Mouse (Mus musculus) hindbrain, embryonic 16.5 days (tissue): ENCODE measurements at regions not wholly inside any gene's neighbourhood (a gene's known extent, or its start where the extent isn't known, plus 50 kb on each side); places are given as distances from the start of the nearest gene placed in this dataset.

ENCODE experiments used
- ATAC-seq: fragments of 200-750 bp; cut with Nextera tagmentation; 2 replicates; pipeline ENCODE4 v1.8.0; 2017; ENCODE audit warnings: moderate TSS enrichment, moderate library complexity
- H3K27ac ChIP-seq: fragments of 300-500 bp; sonication (generic); 2 replicates; pipeline ENCODE4 v1.5.1; 2014; ENCODE audit warnings: low read depth, mild to moderate bottlenecking, control low read depth, low read length, moderate library complexity
- H3K27me3 ChIP-seq: fragments of 300-500 bp; sonication (generic); replicated peaks from 2 replicates; pipeline ENCODE4 v1.6.1; 2014; ENCODE audit warnings: low read length; ENCODE audit not compliant: control insufficient read depth, insufficient read depth
- H3K36me3 ChIP-seq: fragments of 300-500 bp; sonication (generic); 2 replicates; pipeline ENCODE4 v1.6.1; 2014; ENCODE audit warnings: mild to moderate bottlenecking, low read length, moderate library complexity, mixed read lengths; ENCODE audit not compliant: control insufficient read depth, insufficient read depth
- H3K4me1 ChIP-seq: fragments of 300-500 bp; sonication (generic); 2 replicates; pipeline ENCODE4 v1.6.1; 2014; ENCODE audit warnings: low read depth, low read length; ENCODE audit not compliant: control insufficient read depth, insufficient read depth
- H3K4me2 ChIP-seq: fragments of 300-500 bp; sonication (generic); 2 replicates; pipeline ENCODE4 v1.6.1; 2014; ENCODE audit warnings: mild to moderate bottlenecking, low read length, control low read depth, moderate library complexity
- H3K4me3 ChIP-seq: fragments of 300-500 bp; sonication (generic); 2 replicates; pipeline ENCODE4 v1.5.1; 2014; ENCODE audit warnings: mild to moderate bottlenecking, low read length, control low read depth, moderate library complexity
- H3K9ac ChIP-seq: fragments of 300-500 bp; sonication (generic); 2 replicates; pipeline ENCODE4 v1.6.1; 2014; ENCODE audit warnings: low read depth, mild to moderate bottlenecking, control low read depth, low read length, moderate library complexity
- H3K9me3 ChIP-seq: fragments of 300-500 bp; sonication (generic); 2 replicates; pipeline ENCODE4 v1.6.1; 2014; ENCODE audit warnings: mild to moderate bottlenecking, low read length, moderate library complexity; ENCODE audit not compliant: control insufficient read depth
- WGBS: fragments of 180-500 bp; shearing (Covaris S2); extraction: QIAGEN DNeasy Blood & Tissue Kit; methylation state at CpG from one replicate; pipeline ENCODE4 v1.1.7; 2014; 5-methylcytosine and 5-hydroxymethylcytosine counted together

GRCm38 (mm10) chr10:91293226-91293625 is 112.1 kb upstream of the Tmpo start:
- Histone ChIP-seq H3K4me2 (no peak overlapping the region), H3K36me3 (no peaks in the 10 kb centered on the region), H3K27ac (no peak overlapping the region), H3K9ac (no peak overlapping the region), H3K27me3 (no peaks in the 10 kb centered on the region), H3K4me3 (no peak overlapping the region), H3K9me3 (no peaks in the 10 kb centered on the region), H3K4me1 (no peaks in the 10 kb centered on the region)
- ATAC-seq: no peak
- WGBS: 90% methylated on average over 6 of the region's 6 CpGs

GRCm38 (mm10) chr10:91284259-91284658 is 103.1 kb upstream of the Tmpo start:
- H3K4me1 ChIP-seq: no peaks in the 10 kb centered on the region
- H3K27me3 ChIP-seq: no peaks in the 10 kb centered on the region
- no peaks in the 10 kb centered on the region for H3K36me3 ChIP-seq
- ATAC-seq: no peak
- H3K9me3 ChIP-seq: no peaks in the 10 kb centered on the region
- H3K4me3 ChIP-seq: no peak overlapping the region
- WGBS: 95% methylated on average over 9 of the region's 9 CpGs
- H3K9ac ChIP-seq: no peak overlapping the region
- no peak overlapping the region for H3K27ac ChIP-seq
- H3K4me2 ChIP-seq: no peak overlapping the region

GRCm38 (mm10) chr10:91270955-91271741 is 90.0 kb upstream of the Tmpo start:
- H3K4me3 ChIP-seq: no peak overlapping the region
- no peaks in the 10 kb centered on the region for H3K27me3 ChIP-seq
- WGBS: 11% methylated on average over 14 of the region's 14 CpGs
- no peak overlapping the region for H3K27ac ChIP-seq
- H3K9me3 ChIP-seq: no peaks in the 10 kb centered on the region
- H3K4me2 ChIP-seq: peak overlapping the region; percentile 14; the same call in 1 of the 2 replicates
- H3K9ac ChIP-seq: peak overlapping the region; percentile 20; the same call in 1 of the 2 replicates
- no peaks in the 10 kb centered on the region for H3K36me3 ChIP-seq
- peaks cover 2% of the 10 kb centered on the region; the same call in 1 of the 2 replicates for H3K4me1 ChIP-seq
- peak; percentile 87 for ATAC-seq

GRCm38 (mm10) chr10:91270268-91270954 is 89.3 kb upstream of the Tmpo start:
- Histone ChIP-seq H3K4me1 (peaks cover 2% of the 10 kb centered on the region; the same call in 1 of the 2 replicates), H3K27me3 (no peaks in the 10 kb centered on the region), H3K9ac (no peak overlapping the region), H3K9me3 (no peaks in the 10 kb centered on the region), H3K27ac (no peak overlapping the region), H3K4me3 (no peak overlapping the region), H3K36me3 (no peaks in the 10 kb centered on the region), H3K4me2 (0 out of 2 replicates have a peak overlapping the region, but pooled peaks have one; percentile 8)
- ATAC-seq: peak; percentile 62; the same call in 1 of the 2 replicates
- WGBS: 24% methylated on average over 14 of the region's 14 CpGs

- Histone ChIP-seq H3K27ac (no peak overlapping the region), H3K9ac (no peak overlapping the region), H3K27me3 (no peaks in the 10 kb centered on the region), H3K4me1 (peaks cover 2% of the 10 kb centered on the region; the same call in 1 of the 2 replicates), H3K4me3 (no peak overlapping the region), H3K4me2 (no peak overlapping the region), H3K36me3 (no peaks in the 10 kb centered on the region), H3K9me3 (no peaks in the 10 kb centered on the region)
- ATAC-seq: no peak
- WGBS: 91% methylated on average over 6 of the region's 6 CpGs
Measured at GRCm38 (mm10) chr10:91267886-91268285, 86.8 kb upstream of the Tmpo start.

- no peak overlapping the region for H3K27ac ChIP-seq
- H3K27me3 ChIP-seq: no peaks in the 10 kb centered on the region
- 80% methylated on average over 10 of the region's 10 CpGs for whole genome bisulfite sequencing
- no peak overlapping the region for H3K9ac ChIP-seq
- no peaks in the 10 kb centered on the region for H3K4me1 ChIP-seq
- no peaks in the 10 kb centered on the region for H3K36me3 ChIP-seq
- no peak overlapping the region for H3K4me2 ChIP-seq
- no peaks in the 10 kb centered on the region for H3K9me3 ChIP-seq
- H3K4me3 ChIP-seq: no peak overlapping the region
- ATAC-seq: no peak
Measured at GRCm38 (mm10) chr10:91260416-91260815, 79.3 kb upstream of the Tmpo start.

- Histone ChIP-seq H3K9me3 (no peaks in the 10 kb centered on the region), H3K4me3 (peak overlapping the region; percentile 4; the same call in 1 of the 2 replicates), H3K4me2 (peak overlapping the region; percentile 47), H3K9ac (no peak overlapping the region), H3K27me3 (no peaks in the 10 kb centered on the region), H3K4me1 (no peaks in the 10 kb centered on the region), H3K36me3 (no peaks in the 10 kb centered on the region), H3K27ac (no peak overlapping the region)
- ATAC-seq: 0 out of 2 replicates have a peak, but pooled peaks have one; percentile 40
- 41% methylated on average over 18 of the region's 18 CpGs for WGBS
Measured at GRCm38 (mm10) chr10:91249681-91250195, 68.6 kb upstream of the Tmpo start.

- no peak overlapping the region for H3K9ac ChIP-seq
- no peak for ATAC-seq
- H3K27ac ChIP-seq: no peak overlapping the region
- no peak overlapping the region for H3K4me2 ChIP-seq
- no peaks in the 10 kb centered on the region for H3K27me3 ChIP-seq
- H3K4me1 ChIP-seq: peaks cover 7% of the 10 kb centered on the region
- no peaks in the 10 kb centered on the region for H3K9me3 ChIP-seq
- H3K4me3 ChIP-seq: no peak overlapping the region
- H3K36me3 ChIP-seq: no peaks in the 10 kb centered on the region
- 87% methylated on average over 3 of the region's 3 CpGs for WGBS
Measured at GRCm38 (mm10) chr10:91244297-91244696, 63.2 kb upstream of the Tmpo start.

- H3K9ac ChIP-seq: no peak overlapping the region
- no peak overlapping the region for H3K4me3 ChIP-seq
- ATAC-seq: no peak
- H3K9me3 ChIP-seq: no peaks in the 10 kb centered on the region
- WGBS: 67% methylated on average over 5 of the region's 5 CpGs
- H3K4me2 ChIP-seq: no peak overlapping the region
- peaks cover 7% of the 10 kb centered on the region for H3K4me1 ChIP-seq
- H3K27ac ChIP-seq: no peak overlapping the region
- no peaks in the 10 kb centered on the region for H3K27me3 ChIP-seq
- H3K36me3 ChIP-seq: no peaks in the 10 kb centered on the region
Measured at GRCm38 (mm10) chr10:91242491-91243046, 61.5 kb upstream of the Tmpo start.
